In genomic region chr13:105648617-105649016, GRCm38 (mm10) we compare ENCODE assay signal across 15 mouse cellular contexts.
"Had no signal": no experiment of that assay in that cellular context is flagged by ENCODE, and none has a peak within 500 bp of the region (broad histone marks: within the 10 kb centered on the region; RNA-seq: fewer than 3 reads in every experiment).

No protein-coding gene starts in this region.

- ATAC-seq: lung, postnatal 0 days; midbrain, embryonic 13.5 days; midbrain, embryonic 15.5 days had no signal

- H3K27ac ChIP-seq: lung, embryonic 15.5 days; macrophage; midbrain, embryonic 13.5 days; midbrain, embryonic 15.5 days; neural tube, embryonic 12.5 days; stomach, embryonic 15.5 days; stomach, postnatal 0 days had no signal

- H3K4me3 ChIP-seq: lung, embryonic 15.5 days; megakaryocyte, embryonic 14.5 days; midbrain, embryonic 13.5 days; midbrain, embryonic 15.5 days; neural tube, embryonic 12.5 days; stomach, embryonic 15.5 days had no signal

- DNase-seq: lung, postnatal 14 days; lung, postnatal 36 days; right cerebral cortex, postnatal 14 days; thymus, adult 2 months; thymus, postnatal 25 days; thymus, postnatal 4 days had no signal
